Mouse (Mus musculus): ENCODE data around the gene Gm17482. TPM values are rescaled to one million over a fixed set of nuclear protein-coding genes. Genes with fewer than 3 reads are reported as not detected.

Gm17482 gene
- polyA plus RNA-seq, 1 experiment from 2014 or later = not detected

GRCm38 (mm10) chr6:115255171-115255570, 28.0 kb downstream of the Gm17482 start:
- DNase-seq (ENCODE audit: low spot score) = no peak
- Histone ChIP-seq H3K27me3 (replicated peaks; ENCODE audit: low read depth, poor library complexity, severe bottlenecking) (peaks cover 16% of the 10 kb centered on the region; the same call in 1 of the 2 replicates), H3K9me3 (no peaks in the 10 kb centered on the region), H3K4me1 (peaks cover 13% of the 10 kb centered on the region), H3K27ac (replicated peaks) (no peak overlapping the region), H3K36me3 (replicated peaks) (no peaks in the 10 kb centered on the region), H3K4me3 (no peak overlapping the region)
- WGBS = 87% methylated on average over 3 of the region's 3 CpGs

DNA sequence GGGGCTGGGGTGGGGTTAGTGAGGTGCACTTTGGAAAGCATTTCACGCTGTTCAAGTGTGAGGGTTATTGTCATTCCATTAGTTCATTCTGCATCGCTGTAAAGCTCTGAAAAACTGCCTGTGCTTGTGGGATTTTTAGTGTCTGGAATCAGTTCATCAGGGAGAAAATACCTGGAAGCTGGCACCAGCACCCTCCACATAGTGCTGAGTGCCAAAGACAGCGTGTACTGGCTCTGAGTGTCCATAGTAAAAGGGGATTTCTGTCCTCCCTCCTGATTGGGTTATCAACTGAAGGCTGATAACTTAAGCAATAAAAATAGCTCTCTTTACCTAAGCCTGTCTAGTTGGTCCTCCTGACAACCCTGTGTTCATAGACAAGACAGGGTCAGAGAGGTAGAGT, 33.4 kb downstream of the Gm17482 start:
- 86% methylated on average over 3 of the region's 3 CpGs for WGBS
- H3K4me1 ChIP-seq = no peaks in the 10 kb centered on the region
- no peaks in the 10 kb centered on the region for H3K36me3 ChIP-seq (replicated peaks)
- H3K27me3 ChIP-seq (replicated peaks; ENCODE audit: low read depth, poor library complexity, severe bottlenecking) = no peaks in the 10 kb centered on the region
- no peaks in the 10 kb centered on the region for H3K9me3 ChIP-seq
- DNase-seq (ENCODE audit: low spot score) = no peak
- H3K4me3 ChIP-seq = no peak overlapping the region
- no peak overlapping the region for H3K27ac ChIP-seq (replicated peaks)

- 81% methylated on average over 5 of the region's 5 CpGs for WGBS
Measured at GRCm38 (mm10) chr6:115266791-115267190, 39.6 kb downstream of the Gm17482 start.

GRCm38 (mm10) chr6:115267916-115268315, 40.8 kb downstream of the Gm17482 start:
- H3K4me3 ChIP-seq = no peak overlapping the region
- H3K27ac ChIP-seq (replicated peaks) = no peak overlapping the region
- peaks cover 19% of the 10 kb centered on the region for H3K4me1 ChIP-seq
- no peaks in the 10 kb centered on the region for H3K27me3 ChIP-seq (replicated peaks; ENCODE audit: low read depth, poor library complexity, severe bottlenecking)
- WGBS = 61% methylated on average over 2 of the region's 2 CpGs
- H3K36me3 ChIP-seq (replicated peaks) = no peaks in the 10 kb centered on the region
- DNase-seq (ENCODE audit: low spot score) = peak; percentile 71
- no peaks in the 10 kb centered on the region for H3K9me3 ChIP-seq

More at GRCm38 (mm10) chr6:115266791-115267190, 39.6 kb downstream of the Gm17482 start:
- H3K27me3 ChIP-seq (replicated peaks; ENCODE audit: low read depth, poor library complexity, severe bottlenecking) = no peaks in the 10 kb centered on the region
- H3K4me3 ChIP-seq = no peak overlapping the region
- H3K36me3 ChIP-seq (replicated peaks) = no peaks in the 10 kb centered on the region
- no peak for DNase-seq (ENCODE audit: low spot score)
- H3K9me3 ChIP-seq = no peaks in the 10 kb centered on the region
- no peak overlapping the region for H3K27ac ChIP-seq (replicated peaks)
- peaks cover 14% of the 10 kb centered on the region for H3K4me1 ChIP-seq

GRCm38 (mm10) chr6:115268551-115269385, 41.6 kb downstream of the Gm17482 start:
- Histone ChIP-seq H3K36me3 (replicated peaks) (no peaks in the 10 kb centered on the region), H3K27me3 (replicated peaks; ENCODE audit: low read depth, poor library complexity, severe bottlenecking) (no peaks in the 10 kb centered on the region), H3K27ac (replicated peaks) (no peak overlapping the region), H3K9me3 (no peaks in the 10 kb centered on the region), H3K4me3 (no peak overlapping the region), H3K4me1 (peaks cover 19% of the 10 kb centered on the region)
- 91% methylated on average over 10 of the region's 10 CpGs for WGBS
- no peak for DNase-seq (ENCODE audit: low spot score)

DNA sequence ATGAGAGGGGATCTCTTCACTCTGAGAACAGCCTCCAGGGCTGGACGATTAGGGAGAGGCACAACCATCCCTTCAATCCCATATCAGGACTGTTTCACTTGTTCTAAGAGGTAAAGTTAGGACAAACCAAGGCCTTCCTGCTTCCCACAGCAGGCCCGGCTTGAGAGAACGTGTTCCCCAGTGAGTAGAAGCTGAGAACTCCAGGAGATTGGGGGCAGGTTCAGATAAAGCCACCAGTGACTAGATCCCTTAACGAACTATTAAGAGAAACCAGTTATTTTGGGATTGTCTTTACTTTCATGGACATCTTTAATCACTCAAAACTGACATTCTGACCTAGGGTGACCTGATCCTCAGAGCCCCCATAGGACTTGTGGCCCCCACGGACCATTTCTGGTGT, 42.4 kb downstream of the Gm17482 start:
- no peak for DNase-seq (ENCODE audit: low spot score)

GRCm38 (mm10) chr6:115270085-115270484, 42.9 kb downstream of the Gm17482 start:
- H3K9me3 ChIP-seq = no peaks in the 10 kb centered on the region
- H3K4me1 ChIP-seq = peaks cover 19% of the 10 kb centered on the region
- WGBS = 38% methylated on average over 2 of the region's 2 CpGs
- no peak overlapping the region for H3K27ac ChIP-seq (replicated peaks)
- no peaks in the 10 kb centered on the region for H3K27me3 ChIP-seq (replicated peaks; ENCODE audit: low read depth, poor library complexity, severe bottlenecking)
- DNase-seq (ENCODE audit: low spot score) = no peak
- no peak overlapping the region for H3K4me3 ChIP-seq
- no peaks in the 10 kb centered on the region for H3K36me3 ChIP-seq (replicated peaks)

More for the DNA sequence above, 42.4 kb downstream of the Gm17482 start:
- Histone ChIP-seq H3K4me3 (no peak overlapping the region), H3K4me1 (peaks cover 19% of the 10 kb centered on the region), H3K9me3 (no peaks in the 10 kb centered on the region), H3K36me3 (replicated peaks) (no peaks in the 10 kb centered on the region), H3K27me3 (replicated peaks; ENCODE audit: low read depth, poor library complexity, severe bottlenecking) (no peaks in the 10 kb centered on the region), H3K27ac (replicated peaks) (no peak overlapping the region)
- WGBS = 74% methylated on average over 5 of the region's 5 CpGs

- peaks cover 19% of the 10 kb centered on the region for H3K4me1 ChIP-seq
- H3K9me3 ChIP-seq = no peaks in the 10 kb centered on the region
- no peak for DNase-seq (ENCODE audit: low spot score)
- WGBS = 59% methylated on average over 3 of the region's 3 CpGs
- H3K27me3 ChIP-seq (replicated peaks; ENCODE audit: low read depth, poor library complexity, severe bottlenecking) = no peaks in the 10 kb centered on the region
- no peak overlapping the region for H3K27ac ChIP-seq (replicated peaks)
- no peaks in the 10 kb centered on the region for H3K36me3 ChIP-seq (replicated peaks)
- H3K4me3 ChIP-seq = no peak overlapping the region
Measured at GRCm38 (mm10) chr6:115271326-115271725, 44.2 kb downstream of the Gm17482 start.

- Histone ChIP-seq H3K4me3 (no peak overlapping the region), H3K9me3 (no peaks in the 10 kb centered on the region), H3K4me1 (peaks cover 19% of the 10 kb centered on the region), H3K27me3 (replicated peaks; ENCODE audit: low read depth, poor library complexity, severe bottlenecking) (no peaks in the 10 kb centered on the region), H3K27ac (replicated peaks) (no peak overlapping the region; the same call in 1 of the 2 replicates), H3K36me3 (replicated peaks) (no peaks in the 10 kb centered on the region)
- WGBS = 38% methylated on average over 4 of the region's 4 CpGs
- DNase-seq (ENCODE audit: low spot score) = peak; percentile 13
Measured at GRCm38 (mm10) chr6:115271866-115272271, 44.7 kb downstream of the Gm17482 start.

DNA sequence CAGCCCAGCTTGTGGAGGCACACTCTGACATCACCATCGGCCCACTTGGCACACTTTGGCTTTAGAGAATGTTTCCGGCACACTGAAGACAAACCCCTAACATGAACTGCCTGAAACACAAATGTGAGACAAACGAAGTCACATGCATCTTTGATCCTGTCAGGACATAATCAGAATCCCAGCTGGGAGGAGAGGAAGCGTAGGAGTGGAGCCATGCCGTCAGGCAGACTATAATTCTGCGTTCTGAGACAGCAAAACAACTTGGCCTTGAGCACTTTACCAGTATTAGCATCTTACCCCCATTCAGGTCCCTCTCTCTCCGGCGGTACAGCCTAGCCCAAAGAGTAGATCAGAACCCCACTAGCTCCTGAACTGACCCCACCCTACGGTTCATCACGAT, 46.2 kb downstream of the Gm17482 start:
- no peaks in the 10 kb centered on the region for H3K9me3 ChIP-seq
- 92% methylated on average over 10 of the region's 10 CpGs for WGBS
- H3K4me3 ChIP-seq = no peak overlapping the region
- H3K27ac ChIP-seq (replicated peaks) = no peak overlapping the region
- DNase-seq (ENCODE audit: low spot score) = no peak
- H3K36me3 ChIP-seq (replicated peaks) = no peaks in the 10 kb centered on the region
- H3K4me1 ChIP-seq = peaks cover 19% of the 10 kb centered on the region
- no peaks in the 10 kb centered on the region for H3K27me3 ChIP-seq (replicated peaks; ENCODE audit: low read depth, poor library complexity, severe bottlenecking)

DNA sequence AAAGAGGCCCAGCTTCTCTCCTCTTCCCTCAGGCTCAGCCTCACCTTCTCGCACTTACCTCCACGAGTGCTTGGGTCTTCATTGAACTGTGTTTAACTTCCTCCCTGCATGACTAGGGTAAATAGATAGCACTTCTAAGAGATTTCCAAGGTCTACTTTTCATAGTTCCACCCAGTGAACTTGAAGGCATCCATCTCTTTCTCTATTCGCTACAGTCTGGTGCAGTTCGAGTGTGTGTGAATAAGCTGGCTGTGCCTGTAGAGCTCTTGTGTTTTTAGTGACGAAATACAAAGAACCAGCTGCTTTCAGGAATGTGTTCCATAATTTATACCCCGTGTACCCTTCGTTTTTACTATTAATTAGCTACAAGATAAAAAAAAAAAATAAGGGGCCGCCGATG, 47.6 kb downstream of the Gm17482 start:
- Histone ChIP-seq H3K4me1 (peaks cover 19% of the 10 kb centered on the region), H3K36me3 (replicated peaks) (no peaks in the 10 kb centered on the region), H3K27me3 (replicated peaks; ENCODE audit: low read depth, poor library complexity, severe bottlenecking) (no peaks in the 10 kb centered on the region), H3K9me3 (no peaks in the 10 kb centered on the region), H3K4me3 (no peak overlapping the region), H3K27ac (replicated peaks) (no peak overlapping the region)
- WGBS = 85% methylated on average over 9 of the region's 9 CpGs
- DNase-seq (ENCODE audit: low spot score) = no peak

DNA sequence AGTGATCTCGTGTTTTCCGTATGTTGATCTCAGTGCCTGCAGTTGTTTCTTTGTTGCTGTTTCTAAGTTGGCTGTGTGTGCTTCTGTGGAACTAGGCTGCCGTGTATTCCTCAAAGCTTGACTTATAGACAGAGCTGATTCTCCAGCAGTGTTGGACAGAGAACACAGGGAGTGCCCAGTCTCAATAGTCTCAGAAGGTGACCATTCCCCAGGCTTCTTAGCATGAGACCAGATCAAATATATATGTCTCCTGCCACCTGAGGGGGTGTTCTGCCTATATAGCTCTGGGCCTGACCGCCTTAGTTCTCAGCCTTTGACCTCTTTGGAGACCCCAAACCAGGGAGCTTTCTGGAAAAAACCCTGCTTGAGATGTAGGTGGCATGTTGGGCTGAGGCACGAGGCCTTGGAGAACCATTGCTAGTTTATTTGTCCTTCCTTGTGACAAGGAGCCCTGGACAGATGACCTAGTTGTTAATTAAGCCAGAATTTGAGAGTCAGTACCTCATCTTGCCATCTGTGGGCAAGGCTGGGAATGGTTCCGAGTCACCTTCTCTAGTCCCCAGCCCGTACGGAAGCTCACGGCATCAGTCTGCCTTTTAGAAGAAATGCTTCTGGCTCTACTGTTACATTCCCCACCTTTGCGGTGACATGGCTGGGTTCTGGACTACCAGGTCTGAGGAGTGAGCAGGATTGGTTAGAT, 48.1 kb downstream of the Gm17482 start:
- WGBS = 90% methylated on average over 10 of the region's 10 CpGs
- no peaks in the 10 kb centered on the region for H3K36me3 ChIP-seq (replicated peaks)
- no peaks in the 10 kb centered on the region for H3K9me3 ChIP-seq
- H3K4me3 ChIP-seq = no peak overlapping the region
- H3K27me3 ChIP-seq (replicated peaks; ENCODE audit: low read depth, poor library complexity, severe bottlenecking) = no peaks in the 10 kb centered on the region
- peaks cover 14% of the 10 kb centered on the region for H3K4me1 ChIP-seq
- no peak for DNase-seq (ENCODE audit: low spot score)
- no peak overlapping the region for H3K27ac ChIP-seq (replicated peaks)

- no peaks in the 10 kb centered on the region for H3K9me3 ChIP-seq
- no peak for DNase-seq (ENCODE audit: low spot score)
- no peaks in the 10 kb centered on the region for H3K27me3 ChIP-seq (replicated peaks; ENCODE audit: low read depth, poor library complexity, severe bottlenecking)
- no peaks in the 10 kb centered on the region for H3K36me3 ChIP-seq (replicated peaks)
- no peaks in the 10 kb centered on the region for H3K4me1 ChIP-seq
- H3K4me3 ChIP-seq = no peak overlapping the region
- 70% methylated on average over 8 of the region's 8 CpGs for WGBS
- no peak overlapping the region for H3K27ac ChIP-seq (replicated peaks)
Measured at GRCm38 (mm10) chr6:115278086-115278485, 50.9 kb downstream of the Gm17482 start.
